Mouse (Mus musculus): ENCODE measurements around the gene Kcnk6.
"Not testable (repeated sequence)": the region's sequence is repeated elsewhere in the genome, so short reads cannot be mapped to it uniquely, and the experiment has no call there.

Gene Kcnk6

DNA sequence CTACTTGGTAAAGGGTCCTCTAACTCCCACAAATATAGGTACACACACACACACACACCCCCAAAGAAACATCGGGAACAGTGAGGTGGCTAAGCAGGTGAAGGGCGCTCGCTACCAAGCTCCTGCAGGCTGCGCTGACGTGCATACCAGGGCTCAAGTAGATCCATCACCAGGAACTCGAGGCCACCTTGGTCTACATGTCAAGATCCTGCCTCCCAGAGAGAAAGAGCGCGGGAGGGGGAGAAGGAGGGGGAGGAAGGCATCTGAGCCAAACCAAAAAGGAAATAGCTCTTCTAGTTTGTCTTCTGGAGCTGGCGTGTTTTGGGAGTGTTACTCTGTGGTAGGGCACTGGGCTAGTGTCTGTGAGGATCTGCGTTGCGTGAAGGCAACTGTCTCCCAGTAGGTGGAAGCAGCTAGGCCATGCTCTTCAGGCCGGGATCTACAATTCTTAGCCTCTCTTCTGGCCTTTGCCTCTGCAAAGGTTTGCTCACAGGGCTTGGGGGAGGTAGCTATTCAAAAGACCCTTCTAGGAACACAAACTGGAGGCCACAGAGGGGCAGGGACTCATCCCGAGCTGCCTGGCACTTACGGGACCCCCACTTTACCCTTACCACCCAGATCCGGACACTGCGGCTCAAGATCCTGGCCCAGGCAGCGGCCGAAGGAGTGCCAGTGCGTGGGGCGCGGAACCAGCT lies 14.5 kb upstream of the Kcnk6 start:
- DNase-seq (ENCODE audit: low spot score), result no peak

DNA sequence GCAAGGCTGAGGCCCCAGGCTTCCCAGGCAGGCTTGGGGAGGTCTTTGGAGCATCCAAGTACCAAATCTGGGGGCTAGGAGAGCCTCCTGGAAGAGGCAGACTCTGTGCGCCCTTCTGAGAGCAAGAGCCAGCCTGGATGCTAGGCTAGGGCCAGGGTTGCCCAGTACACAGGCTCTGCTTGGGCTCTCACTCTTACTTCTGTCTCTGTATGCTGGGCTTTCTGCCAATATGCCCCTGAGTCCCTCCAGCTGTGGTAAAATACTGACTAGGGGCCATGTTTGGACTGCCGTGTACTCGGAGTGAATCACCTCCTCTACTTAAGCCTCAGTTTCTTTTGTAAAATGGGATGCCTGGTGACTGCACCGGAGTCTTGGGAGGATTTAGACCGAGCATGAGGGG lies 13.7 kb upstream of the Kcnk6 start:
- DNase-seq (ENCODE audit: low spot score), result no peak

DNA sequence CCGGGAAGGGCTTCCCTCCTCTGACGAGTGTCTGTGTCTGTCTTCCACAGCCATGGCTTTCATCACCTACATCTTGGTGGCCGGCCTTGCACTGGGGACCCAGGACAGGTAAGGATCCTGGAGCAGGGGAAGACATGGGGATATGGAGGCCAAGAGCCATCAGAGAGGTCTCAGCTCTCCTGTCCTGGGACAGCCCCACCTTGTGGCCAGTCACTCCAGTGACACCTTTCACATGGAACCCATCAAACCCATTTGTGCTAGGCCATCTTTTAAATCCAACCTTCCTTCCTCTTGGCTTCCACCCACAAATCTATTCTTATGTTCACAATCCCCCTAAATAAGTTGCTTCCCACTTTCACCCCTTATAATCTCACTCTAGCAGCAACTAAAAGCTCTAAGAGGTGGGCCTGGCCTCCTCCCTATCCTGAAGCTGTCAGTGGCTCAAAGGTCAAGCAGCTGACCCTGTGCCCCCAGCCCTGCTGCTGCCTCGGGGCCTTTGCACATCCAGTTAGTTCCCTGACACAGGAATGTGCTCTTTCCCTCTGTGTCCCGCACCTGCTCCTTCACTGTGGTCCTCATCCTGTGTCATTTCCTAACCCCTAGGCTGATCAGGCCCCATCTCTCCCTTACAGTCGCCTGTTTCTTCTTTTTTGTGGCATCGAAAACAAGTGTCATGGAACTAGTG lies 12.6 kb upstream of the Kcnk6 start:
- DNase-seq (ENCODE audit: low spot score), result no peak

DNA sequence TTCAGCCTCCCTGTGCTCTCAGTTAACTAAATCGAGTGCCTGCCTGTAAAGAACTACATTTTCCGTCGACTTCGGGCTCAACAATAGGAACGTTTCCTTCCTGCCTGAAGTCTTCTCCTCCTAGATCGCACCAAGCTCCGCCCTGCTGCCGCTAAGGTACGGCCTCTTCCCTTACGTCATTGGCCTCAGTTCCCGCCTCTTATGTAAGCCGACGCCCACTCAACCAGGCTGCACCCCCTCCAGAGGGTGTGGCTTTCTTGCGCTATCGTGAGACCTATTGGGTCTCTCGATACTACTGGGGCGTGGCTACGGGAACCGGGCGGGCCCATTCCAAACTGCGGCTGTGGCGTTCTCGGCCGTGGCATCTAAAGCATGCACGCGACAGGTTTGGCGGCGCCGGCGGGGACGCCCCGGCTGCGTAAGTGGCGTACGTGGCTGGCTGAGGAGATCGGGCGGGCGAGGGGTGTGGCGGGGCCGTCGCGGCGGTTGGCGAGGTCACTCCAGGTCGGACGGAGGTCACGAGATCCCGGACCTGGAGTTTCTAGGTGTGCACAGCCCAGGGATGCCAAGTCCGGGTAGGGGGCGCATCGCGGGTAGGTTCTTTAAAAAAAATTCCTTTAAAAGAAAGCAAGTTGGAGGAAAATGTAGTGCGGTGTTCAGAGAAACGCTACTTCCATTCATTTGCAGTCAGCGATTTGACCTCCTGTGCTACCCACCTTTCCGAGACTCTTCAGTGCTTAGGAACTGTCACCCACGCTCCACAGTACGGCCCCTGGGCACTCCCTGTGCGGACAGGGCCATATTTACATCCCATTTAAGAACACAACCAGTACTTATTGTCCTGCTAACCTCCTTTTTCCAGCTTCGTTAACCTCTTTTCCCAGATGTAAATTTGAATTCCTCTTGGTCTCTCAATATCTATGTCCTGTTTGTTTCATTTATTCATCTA lies 6.0 kb upstream of the Kcnk6 start, which contains the start of gene Yif1b:
Yif1b (plus strand) TSS at position 311 of the 949 bp plus-strand sequence.
- DNase-seq (ENCODE audit: low spot score), result peak; percentile 95

DNA sequence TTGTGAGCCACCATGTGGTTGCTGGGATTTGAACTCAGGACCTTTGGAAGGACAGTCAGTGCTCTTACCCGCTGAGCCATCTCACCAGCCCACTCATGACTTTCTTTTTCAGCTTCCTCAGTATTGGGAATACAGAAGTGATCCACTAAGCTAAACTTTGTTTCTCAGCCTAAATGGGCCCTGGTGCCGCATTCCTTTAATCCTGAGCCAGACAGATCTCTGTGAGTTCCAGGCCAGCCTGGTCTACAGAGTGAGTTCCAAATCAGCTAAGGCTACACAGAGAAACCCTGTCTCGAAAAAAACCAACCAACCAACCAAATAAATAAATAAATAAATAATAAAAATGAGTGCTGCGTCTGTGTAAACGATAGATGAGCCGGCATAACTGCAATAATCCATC lies 5.3 kb upstream of the Kcnk6 start:
- DNase-seq (ENCODE audit: low spot score), result not testable (repeated sequence)

DNA sequence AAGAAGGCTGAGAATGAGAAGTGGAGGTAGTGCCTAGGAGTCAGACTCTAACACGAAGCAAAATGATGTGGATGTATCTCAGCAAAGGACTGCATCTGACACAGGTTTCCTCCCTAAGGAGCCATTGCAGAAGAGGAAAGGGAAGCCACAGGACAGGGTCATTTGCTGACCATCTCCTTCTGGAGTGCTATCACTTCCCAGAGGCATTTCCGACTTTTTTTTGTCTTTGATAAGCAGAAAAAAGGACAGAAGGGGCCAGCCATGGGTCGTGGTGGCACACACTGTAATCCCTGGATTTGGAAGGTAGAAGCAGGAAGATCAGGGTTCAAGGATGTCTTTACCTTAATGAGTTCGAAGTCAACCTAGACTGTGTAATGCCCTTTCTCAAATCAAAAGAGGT lies 4.3 kb upstream of the Kcnk6 start:
- no peak for DNase-seq (ENCODE audit: low spot score)

DNA sequence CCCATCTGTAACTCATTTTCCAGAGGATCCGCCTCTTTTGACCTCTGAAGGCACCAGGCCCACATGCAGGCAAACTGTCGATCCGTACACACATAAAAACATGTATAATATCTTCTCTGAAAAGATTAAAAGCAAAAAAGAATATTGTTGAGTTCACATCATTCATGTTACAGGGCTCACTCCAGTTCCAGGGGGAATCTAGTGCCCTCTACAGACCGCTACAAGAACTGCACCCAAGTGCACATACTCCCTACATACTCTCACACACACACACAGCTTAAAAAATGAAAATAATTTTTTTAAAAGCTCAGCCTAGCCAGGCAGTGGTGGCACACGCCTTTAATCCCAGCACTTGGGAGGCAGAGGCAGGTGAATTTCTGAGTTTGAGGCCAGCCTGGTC lies 2.3 kb upstream of the Kcnk6 start:
- no peak for DNase-seq (ENCODE audit: low spot score)

DNA sequence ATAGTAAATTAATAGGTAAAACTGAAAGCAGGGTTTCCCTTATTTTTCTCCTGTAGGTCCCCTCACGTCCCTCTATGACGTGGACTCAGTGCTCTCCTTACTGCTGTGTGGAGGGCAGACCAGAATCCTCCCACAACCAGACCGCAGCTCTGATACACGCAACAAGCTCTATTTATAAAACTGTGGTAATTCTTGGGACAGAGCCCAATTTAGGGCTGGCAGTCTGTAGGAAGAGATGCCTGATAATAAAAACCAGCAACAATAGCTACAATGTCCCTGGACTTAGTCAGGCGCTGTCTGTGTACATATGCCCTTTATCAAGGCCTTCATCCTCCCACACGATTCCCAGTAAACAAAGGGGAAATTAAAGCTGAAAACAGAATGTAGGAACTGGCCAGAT lies 1.4 kb upstream of the Kcnk6 start:
- DNase-seq (ENCODE audit: low spot score), result no peak

DNA sequence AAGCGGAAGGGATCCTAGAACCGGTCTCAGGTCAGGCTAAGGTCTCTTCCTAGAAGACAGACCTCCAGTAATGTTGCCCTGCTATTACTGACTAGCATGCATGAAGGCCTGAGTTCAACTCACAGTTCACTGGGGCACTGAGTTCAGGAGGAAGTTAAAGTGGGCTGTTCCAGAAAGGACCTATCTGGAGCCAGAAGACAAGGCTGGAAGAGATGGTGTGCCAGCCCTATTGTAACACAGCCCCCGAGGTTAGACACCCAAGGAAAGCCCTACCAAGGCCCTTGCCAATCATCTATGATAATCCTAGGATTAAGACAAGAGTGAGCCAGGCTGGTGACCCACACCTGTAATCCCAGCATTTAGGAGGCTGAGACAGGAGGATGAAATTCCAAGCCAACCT lies 798 bp downstream of the Kcnk6 start:
- no peak for DNase-seq (ENCODE audit: low spot score)

DNA sequence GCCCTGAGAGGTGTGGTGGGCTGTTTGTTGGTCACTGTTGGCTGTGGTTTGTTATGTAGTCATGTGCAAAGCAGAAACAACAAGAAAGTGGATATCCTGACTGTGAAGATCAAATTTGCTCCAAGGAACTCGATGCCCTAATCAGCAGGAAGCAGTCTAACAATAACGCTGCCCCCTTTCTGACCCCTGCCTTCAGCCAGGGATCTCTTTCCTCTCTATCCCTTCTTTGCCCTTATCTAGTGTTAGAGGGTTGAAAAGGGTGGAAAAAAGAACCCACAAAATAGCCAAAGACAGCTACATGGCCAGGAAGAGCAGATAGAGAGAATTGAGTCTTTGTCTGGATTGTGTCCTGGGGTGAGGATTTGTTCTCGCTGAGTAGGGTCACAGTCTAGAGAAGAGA lies 1.8 kb downstream of the Kcnk6 start:
- DNase-seq (ENCODE audit: low spot score), result no peak

DNA sequence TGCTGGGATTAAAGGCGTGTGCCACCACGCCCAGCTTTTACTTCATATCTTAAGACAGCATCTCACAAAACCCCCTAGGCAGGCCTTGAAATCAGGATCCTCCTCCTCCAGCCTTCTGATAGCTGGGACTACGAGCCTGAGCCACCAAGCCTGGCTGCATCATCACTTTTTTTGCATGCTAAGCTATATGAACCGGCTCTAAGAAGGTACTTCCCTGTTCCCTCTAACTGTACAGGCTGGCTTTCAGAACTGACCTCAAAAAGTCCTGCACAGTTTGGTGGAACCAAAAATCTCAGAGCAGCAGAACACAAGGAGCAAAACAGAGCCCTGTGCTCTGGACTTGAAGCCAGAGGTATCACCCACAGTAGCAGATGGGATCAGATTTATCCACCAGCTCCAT lies 4.1 kb downstream of the Kcnk6 start:
- DNase-seq (ENCODE audit: low spot score), result no peak

DNA sequence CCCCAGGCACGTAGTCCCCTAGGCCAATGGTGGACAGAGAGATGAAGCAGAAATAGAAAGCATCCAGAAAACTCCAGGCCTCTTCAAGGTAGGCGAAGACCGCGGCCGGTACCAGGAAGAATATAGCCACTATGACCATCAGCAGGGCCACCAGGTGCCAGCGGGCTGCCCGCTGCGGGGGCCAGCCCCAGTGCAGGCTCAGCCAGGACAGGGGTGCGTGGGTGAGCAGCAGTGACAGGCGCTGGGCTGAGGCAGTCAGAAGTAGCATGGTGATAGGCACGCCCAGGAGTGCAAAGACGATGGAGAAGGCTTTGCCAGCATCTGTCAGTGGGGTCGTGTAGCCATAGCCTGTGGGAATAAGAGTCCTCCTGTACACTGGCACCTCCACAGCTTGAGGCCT lies 6.8 kb downstream of the Kcnk6 start:
- no peak for DNase-seq (ENCODE audit: low spot score)

DNA sequence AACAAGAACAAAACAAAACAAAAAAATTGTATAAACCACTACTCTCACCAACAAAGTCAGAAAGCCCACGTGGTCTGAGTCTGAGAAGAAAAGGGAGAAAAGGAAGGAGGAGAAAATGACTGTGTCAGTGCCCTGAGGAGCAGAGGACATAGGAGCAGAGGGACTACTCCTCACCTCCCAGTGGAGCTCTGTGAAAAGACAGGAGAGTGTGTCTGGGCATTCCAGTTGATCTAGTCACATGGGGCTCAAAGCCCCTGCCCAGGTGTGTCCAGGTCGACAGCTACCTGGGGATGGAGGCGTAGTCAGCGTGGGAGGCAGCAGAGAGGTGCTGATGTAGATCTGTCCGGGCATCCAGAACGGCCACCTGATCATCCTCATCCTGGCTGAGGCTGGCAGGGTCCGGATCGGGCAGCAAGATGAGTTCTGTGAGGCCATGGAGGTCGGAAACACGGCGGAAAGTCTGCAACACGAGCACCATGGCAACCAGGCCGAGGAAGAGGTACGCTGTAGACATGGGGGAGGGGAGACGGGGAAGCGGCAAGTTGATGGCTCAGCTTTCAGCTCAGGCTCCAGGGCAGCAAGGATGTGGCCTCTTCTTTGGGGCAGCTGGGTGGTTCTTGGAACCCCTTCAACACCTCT lies 7.4 kb downstream of the Kcnk6 start:
- DNase-seq (ENCODE audit: low spot score), result no peak

DNA sequence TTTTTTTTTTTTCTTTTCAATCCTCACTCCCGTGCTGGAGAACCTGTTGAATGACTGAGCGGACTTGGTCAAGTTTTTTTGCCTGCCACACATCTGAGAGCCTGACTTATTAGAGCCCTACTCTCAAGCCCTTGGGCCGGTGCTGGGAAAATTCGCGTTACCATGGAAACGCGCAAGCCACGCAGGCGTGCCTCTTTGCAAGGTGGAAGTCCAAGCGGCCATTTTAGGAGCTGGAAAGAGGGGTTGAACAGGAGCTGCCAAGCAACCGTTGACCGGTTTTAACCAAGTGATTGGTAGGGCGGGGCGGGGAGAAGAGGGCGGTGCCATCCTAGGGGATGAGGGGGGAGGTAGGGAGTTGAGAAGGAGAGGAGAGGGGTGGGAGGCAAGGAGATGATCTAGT lies 17.5 kb downstream of the Kcnk6 start:
- DNase-seq (ENCODE audit: low spot score), result no peak

DNA sequence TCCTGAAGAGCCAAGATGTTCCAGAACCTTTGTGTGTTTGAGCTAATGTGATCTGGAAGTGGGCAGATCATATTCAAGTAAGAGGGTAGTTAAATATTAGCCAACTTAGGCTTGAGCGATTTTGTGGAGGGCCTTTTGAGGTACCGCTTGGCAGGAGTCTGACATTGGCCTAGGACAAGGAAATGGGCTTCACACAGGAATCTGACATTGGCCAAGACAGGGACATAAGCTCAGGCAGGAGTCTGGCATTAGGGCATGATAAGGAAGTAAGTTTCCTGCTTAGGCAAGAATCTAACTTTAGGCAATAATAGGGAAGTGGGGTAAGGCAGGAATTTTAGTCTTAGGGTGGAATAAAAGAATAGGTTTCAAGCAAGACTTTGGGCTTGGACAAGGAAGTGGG lies 18.1 kb downstream of the Kcnk6 start:
- DNase-seq (ENCODE audit: low spot score), result no peak

DNA sequence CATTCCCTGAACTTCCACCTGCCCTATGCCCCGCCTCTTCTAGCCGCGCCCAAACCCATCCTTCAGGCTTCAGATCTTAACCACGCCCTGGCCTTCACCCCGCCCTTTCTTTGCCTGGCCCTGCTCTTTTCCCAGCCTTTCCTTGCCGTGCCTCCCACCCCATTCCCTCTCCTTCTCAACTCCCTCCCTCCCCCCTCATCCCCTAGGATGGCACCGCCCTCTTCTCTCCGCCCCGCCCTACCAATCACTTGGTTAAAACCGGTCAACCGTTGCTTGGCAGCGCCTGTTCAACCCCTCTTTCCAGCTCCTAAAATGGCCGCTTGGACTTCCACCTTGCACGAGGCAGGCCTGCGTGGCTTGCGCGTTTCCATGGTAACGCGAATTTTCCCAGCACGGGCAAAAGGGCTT lies 18.6 kb downstream of the Kcnk6 start, which contains the start of gene Catsperg1:
Catsperg1 (minus strand) TSS at position 361 of the 408 bp plus-strand sequence.
- peak; percentile 17 for DNase-seq (ENCODE audit: low spot score)

DNA sequence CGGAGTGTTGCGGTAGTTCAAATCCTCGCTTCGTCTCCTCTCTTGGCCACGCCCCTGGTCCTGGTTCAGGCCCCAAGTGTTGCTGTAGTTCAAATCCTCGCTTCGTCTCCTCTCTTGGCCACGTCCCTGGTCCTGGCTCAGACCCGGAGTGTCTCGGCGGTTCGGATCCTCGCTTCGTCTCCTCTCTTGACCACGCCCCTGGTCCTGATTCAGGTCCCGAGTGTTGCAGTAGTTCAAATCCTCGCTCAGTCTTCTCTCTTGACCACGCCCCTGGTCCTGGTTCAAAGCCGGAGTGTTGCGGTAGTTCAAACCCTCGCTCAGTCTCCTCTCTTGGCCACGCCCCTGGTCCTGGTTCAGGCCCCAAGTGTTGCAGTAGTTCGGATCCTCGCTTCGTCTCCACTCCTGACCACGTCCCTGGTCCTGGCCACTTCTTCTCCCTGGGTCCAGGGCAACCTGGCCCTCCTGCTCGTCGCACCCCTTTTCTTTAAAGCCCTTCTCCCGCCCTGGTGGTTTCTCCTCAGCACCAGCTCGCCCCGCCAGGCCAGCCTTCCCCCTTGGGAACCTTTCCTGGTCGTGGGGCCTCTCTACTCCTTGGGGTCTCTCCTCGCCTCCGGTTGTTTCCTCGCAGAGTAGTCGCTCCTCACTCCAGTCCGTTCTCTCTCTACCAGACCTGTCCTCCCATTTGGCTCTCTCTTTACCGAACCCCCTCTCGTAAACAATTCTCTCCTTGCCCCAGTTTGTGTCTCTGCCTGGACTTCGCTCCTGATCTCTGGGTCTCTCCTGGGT lies 19.3 kb downstream of the Kcnk6 start:
- DNase-seq (ENCODE audit: low spot score), result not testable (repeated sequence)

DNA sequence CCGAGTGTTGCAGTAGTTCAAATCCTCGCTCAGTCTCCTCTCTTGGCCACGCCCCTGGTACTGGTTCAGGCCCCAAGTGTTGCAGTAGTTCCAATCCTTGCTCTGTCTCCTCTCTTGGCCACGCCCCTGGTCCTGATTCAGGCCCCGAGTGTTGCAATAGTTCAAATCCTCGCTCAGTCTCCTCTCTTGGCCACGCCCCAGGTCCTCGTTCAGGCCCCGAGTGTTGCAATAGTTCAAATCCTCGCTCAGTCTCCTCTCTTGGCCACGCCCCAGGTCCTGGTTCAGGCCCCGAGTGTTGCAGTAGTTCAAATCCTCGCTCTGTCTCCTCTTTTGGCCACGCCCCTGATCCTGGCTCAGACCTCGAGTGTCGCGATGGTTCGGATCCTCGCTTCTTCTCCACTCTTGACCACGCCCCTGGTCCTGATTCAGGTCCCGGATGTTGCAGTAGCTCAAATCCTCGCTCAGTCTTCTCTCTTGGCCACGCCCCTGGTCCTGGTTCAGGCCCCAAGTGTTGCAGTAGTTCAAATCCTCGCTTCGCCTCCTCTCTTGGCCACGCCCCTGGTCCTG lies 20.0 kb downstream of the Kcnk6 start:
- no peak for DNase-seq (ENCODE audit: low spot score)

DNA sequence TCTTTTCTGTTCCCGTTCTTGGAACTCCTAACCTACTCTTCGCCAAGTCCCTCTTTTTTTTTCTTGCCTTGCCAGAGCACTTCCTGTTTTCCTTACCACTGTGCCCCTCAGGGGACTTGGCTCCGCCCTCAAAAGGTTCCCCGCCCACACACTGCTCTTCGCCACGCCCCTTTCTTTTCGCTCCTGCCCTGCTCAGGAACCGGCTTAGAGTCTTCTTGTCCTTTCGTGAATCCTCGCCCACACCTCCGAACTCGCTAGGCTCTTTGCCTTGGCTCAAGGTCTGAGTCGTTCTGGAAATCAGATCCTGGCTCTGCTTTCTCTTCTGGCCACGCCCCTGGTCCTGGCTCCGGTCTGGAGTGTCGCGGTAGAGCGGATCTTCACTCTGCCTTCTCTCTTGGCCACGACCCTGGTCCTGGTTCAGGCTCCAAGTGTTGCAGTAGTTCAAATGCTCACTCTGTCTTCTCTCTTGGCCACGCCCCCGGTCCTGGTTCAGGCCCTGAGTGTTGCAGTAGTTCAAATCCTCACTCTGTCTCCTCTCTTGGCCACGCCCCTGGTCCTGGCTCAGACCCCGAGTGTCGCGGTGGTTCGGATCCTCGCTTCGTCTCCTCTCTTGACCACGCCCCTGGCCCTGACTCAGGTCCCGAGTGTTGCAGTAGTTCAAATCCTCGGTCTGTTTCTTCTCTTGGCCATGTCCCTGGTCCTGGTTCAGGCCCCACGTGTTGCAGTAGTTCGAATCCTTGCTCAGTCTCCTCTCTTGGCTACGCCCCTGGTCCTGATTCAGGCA lies 20.7 kb downstream of the Kcnk6 start:
- peak; percentile 88 for DNase-seq (ENCODE audit: low spot score)

DNA sequence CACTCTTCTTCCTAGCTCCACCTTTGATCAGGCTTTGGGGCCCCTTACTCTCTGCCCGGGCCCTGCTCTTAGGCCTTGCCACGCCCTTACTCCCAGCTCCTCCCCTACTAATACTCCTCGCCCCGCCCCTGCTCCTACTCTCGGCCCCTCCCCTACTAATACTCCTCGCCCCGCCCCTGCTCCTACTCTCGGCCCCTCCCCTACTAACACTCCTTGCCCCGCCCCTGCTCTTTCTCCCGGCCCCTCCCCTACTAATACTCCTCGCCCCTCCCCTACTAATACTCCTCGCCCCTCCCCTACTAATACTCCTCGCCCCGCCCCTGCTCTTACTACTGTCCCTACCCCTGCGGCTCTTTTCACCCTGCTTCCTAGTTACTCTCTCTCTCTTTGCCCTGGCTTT lies 21.3 kb downstream of the Kcnk6 start:
- DNase-seq (ENCODE audit: low spot score), result peak; percentile 47
